Comparison of ENCODE assay signal across 12 mouse cellular contexts in the genomic region with DNA sequence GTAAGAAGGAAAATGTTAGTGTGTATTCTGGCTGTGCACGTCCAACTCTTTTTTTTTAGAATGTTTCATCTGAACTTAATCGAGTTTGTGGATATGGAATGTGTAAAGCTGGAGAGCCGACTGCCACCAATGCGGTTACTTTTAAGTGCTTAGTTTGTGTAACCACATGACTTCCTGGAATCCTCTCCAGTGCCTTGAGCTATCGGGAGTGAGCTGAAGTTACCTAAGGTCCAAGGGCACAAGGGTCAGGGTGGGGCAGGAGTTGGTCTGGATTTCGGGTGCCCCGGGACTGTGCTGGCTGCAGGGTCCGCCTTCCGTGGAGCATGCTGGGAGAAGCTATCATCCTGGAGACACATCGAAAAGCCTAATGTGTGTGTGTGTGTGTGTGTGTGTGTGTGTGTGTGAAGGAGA. TPM values are rescaled to one million over a fixed set of nuclear protein-coding genes. Genes with fewer than 3 reads are reported as not detected.
A peak's percentile ranks its signal among the peaks of the same experiment; 100 is the strongest.
DNase-seq lines count a peak whose midpoint lies in the region; ATAC-seq and TF ChIP-seq lines count a peak whose summit lies in the region.
"Had no signal": no experiment of that assay in that cellular context is flagged by ENCODE, and none has a peak within 500 bp of the region (broad histone marks: within the 10 kb centered on the region; RNA-seq: fewer than 3 reads in every experiment).

No protein-coding gene starts in this region.

- H3K9me3 ChIP-seq in liver, embryonic 12.5 days (replicated peaks): no peaks in the 10 kb centered on the region
- H3K9me3 ChIP-seq: G1E had no signal

- no peak for TF ChIP-seq CTCF in left cerebral cortex, adult 2 months (IDR thresholded peaks at IDR 0.05)
- no peak for TF ChIP-seq CTCF in cerebellum, adult 2 months (IDR thresholded peaks at IDR 0.05; ENCODE audit: borderline replicate concordance, insufficient read depth, low read depth, low read length)

- 0 out of 2 replicates have a peak overlapping the region, but pooled peaks have one; percentile 13 for H3K4me3 ChIP-seq in left cerebral cortex, adult 2 months
- peak overlapping the region; percentile 61 for H3K4me3 ChIP-seq in liver, embryonic 12.5 days
- H3K4me3 ChIP-seq in cerebellum, adult 2 months (replicated peaks; ENCODE audit: insufficient read depth, low read depth, low read length): no peak overlapping the region
- H3K4me3 ChIP-seq: myocyte had no signal

- H3K9ac ChIP-seq in liver, embryonic 12.5 days: peak overlapping the region; percentile 74

- no peak for TF ChIP-seq POLR2A in cerebellum, adult 2 months (IDR thresholded peaks at IDR 0.05; ENCODE audit: borderline replicate concordance, insufficient read depth, low read length)

- no peak for DNase-seq in left cerebral cortex, adult 2 months (ENCODE audit: extremely low spot score in 1 of 2, low spot score in 2 of 2)
- no peak for DNase-seq in left cerebral cortex, adult 9 months (ENCODE audit: low spot score in 2 of 2)
- DNase-seq in yolk sac, embryonic 10.5 days (ENCODE audit: low spot score): peak; percentile 82
- DNase-seq in frontal cortex, postnatal 36 days (ENCODE audit: low spot score in 2 of 2): no peak
- no peak for DNase-seq in urinary bladder, postnatal 4 days (ENCODE audit: low spot score in 2 of 2)
- no peak for DNase-seq in cerebellum, adult 2 months
- DNase-seq: cerebellum, adult 11 months had no signal

- H3K27ac ChIP-seq in left cerebral cortex, adult 2 months: no peak overlapping the region
- peak overlapping the region; percentile 91 for H3K27ac ChIP-seq in liver, embryonic 12.5 days
- H3K27ac ChIP-seq in cerebellum, adult 2 months (ENCODE audit: insufficient read depth, low read length): no peak overlapping the region

- no peaks in the 10 kb centered on the region for H3K36me3 ChIP-seq in liver, embryonic 12.5 days
- H3K36me3 ChIP-seq: G1E had no signal

- H3K4me2 ChIP-seq in liver, embryonic 12.5 days: peak overlapping the region; percentile 78

- intact Hi-C loops in left cerebral cortex, adult 2 months (cut with DNase I): loop anchor here (5.0 kb wide), 1 partner anchor 47 kb away; a partner anchor contains a TSS

- ATAC-seq in liver, embryonic 12.5 days: peak; percentile 85
- peak; percentile 56 for ATAC-seq in megakaryocyte-erythroid progenitor cell, adult 5-6 weeks (replicated peaks; ENCODE audit: low FRiP score, low TSS enrichment, poor library complexity, severe bottlenecking)

- H3K4me1 ChIP-seq in liver, embryonic 12.5 days: peaks cover 75% of the 10 kb centered on the region
- no peaks in the 10 kb centered on the region for H3K4me1 ChIP-seq in cerebellum, adult 2 months (ENCODE audit: control insufficient read depth, insufficient read depth, low read length)

- 13% methylated on average over 10 of the region's 10 CpGs for WGBS in liver, embryonic 12.5 days (ENCODE audit: insufficient replicate concordance)
- WGBS in cerebellum, adult 2 months: 92% methylated on average over 10 of the region's 10 CpGs

- peaks cover 6% of the 10 kb centered on the region; the same call in 1 of the 2 replicates for H3K27me3 ChIP-seq in liver, embryonic 12.5 days (replicated peaks)
- H3K27me3 ChIP-seq in cerebellum, adult 2 months (ENCODE audit: control insufficient read depth, insufficient read depth, low read length): no peaks in the 10 kb centered on the region

RNA-seq across cellular contexts. Expression of a gene that starts 47.9 kb away (rescaled TPM):
- 1 to 10 TPM; 6.0 to 6.1 TPM for total RNA-seq in left cerebral cortex, adult 2 months (2021)
- polyA plus RNA-seq in liver, embryonic 12.5 days (2016; fragmentation: Nextera tagmentation; extraction: Ambion mirVana): 36.2 and 39.8 TPM in 2 replicates
- total RNA-seq in megakaryocyte-erythroid progenitor cell, adult 5-6 weeks (2014; fragmentation: Nextera tagmentation): 21.1 and 39.8 TPM in 2 replicates
- 29.1 and 29.8 TPM in 2 replicates for total RNA-seq in megakaryocyte-erythroid progenitor cell, adult 5-6 weeks (2017)
- 8.1 and 9.1 TPM in 2 replicates for polyA plus RNA-seq in cerebellum, adult 2 months (2012; rRNA removed)
- polyA plus RNA-seq: myocyte had no signal

RNA-seq across cellular contexts. Expression of a gene that starts 48.1 kb away (rescaled TPM):
- not detected for total RNA-seq in left cerebral cortex, adult 2 months (2021)
- not detected in 2 replicates for polyA plus RNA-seq in liver, embryonic 12.5 days (2016; fragmentation: Nextera tagmentation; extraction: Ambion mirVana)
- not detected in 2 replicates for total RNA-seq in megakaryocyte-erythroid progenitor cell, adult 5-6 weeks (2014; fragmentation: Nextera tagmentation)
- not detected in 2 replicates for total RNA-seq in megakaryocyte-erythroid progenitor cell, adult 5-6 weeks (2017)
- polyA plus RNA-seq in cerebellum, adult 2 months (2012; rRNA removed): 0.03 TPM in 1 of 2 replicates, not detected in the other
- total RNA-seq: G1E; layer of hippocampus, adult 18-20 months had no signal
- polyA plus RNA-seq: G1E, myocyte had no signal
